Mouse (Mus musculus): Measurements from ENCODE around the gene Adgrg6. TPM values are rescaled to one million over a fixed set of nuclear protein-coding genes. Genes with fewer than 3 reads are reported as not detected.

Gene Adgrg6
- polyA plus RNA-seq, 1 experiment, result 2.5 TPM

DNA sequence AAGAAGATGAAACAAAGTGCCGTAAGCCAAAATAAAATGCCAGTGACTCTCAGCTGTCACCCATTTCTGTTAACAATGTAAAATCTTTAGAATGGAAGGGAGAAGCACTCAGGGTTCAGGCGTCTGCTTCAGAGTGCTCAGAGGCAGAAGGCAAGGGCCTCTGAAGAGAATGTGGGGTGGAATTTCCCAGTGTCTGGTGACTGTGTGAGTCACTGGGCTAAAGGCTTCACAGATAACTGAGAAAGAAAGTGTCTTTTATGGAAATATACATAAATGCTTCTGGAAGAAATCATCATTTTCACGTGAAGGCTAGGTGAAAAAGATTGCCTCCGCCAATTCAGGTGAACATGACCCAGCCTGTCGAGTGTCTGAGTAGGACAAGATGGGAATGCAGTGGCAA, 159.9 kb downstream of the Adgrg6 start:
- TF ChIP-seq CTCF (IDR thresholded peaks at IDR 0.05; ENCODE audit: borderline replicate concordance, extremely low read depth, insufficient read depth, insufficient read length), result no peak
- TF ChIP-seq POLR2A (IDR thresholded peaks at IDR 0.05; ENCODE audit: borderline replicate concordance, extremely low read depth, insufficient read depth, insufficient read length, poor library complexity, severe bottlenecking), result no peak
- no peak for DNase-seq (ENCODE audit: low read depth)

GRCm38 (mm10) chr10:14365065-14365589, 180.3 kb downstream of the Adgrg6 start:
- DNase-seq (ENCODE audit: low read depth), result no peak
- TF ChIP-seq POLR2A (IDR thresholded peaks at IDR 0.05; ENCODE audit: borderline replicate concordance, extremely low read depth, insufficient read depth, insufficient read length, poor library complexity, severe bottlenecking) (no peak), CTCF (IDR thresholded peaks at IDR 0.05; ENCODE audit: borderline replicate concordance, extremely low read depth, insufficient read depth, insufficient read length) (no peak)

- TF ChIP-seq POLR2A (IDR thresholded peaks at IDR 0.05; ENCODE audit: borderline replicate concordance, extremely low read depth, insufficient read depth, insufficient read length, poor library complexity, severe bottlenecking) (no peak), CTCF (IDR thresholded peaks at IDR 0.05; ENCODE audit: borderline replicate concordance, extremely low read depth, insufficient read depth, insufficient read length) (no peak)
- DNase-seq (ENCODE audit: low read depth), result no peak
Measured at GRCm38 (mm10) chr10:14363226-14363625, 182.2 kb downstream of the Adgrg6 start.

DNA sequence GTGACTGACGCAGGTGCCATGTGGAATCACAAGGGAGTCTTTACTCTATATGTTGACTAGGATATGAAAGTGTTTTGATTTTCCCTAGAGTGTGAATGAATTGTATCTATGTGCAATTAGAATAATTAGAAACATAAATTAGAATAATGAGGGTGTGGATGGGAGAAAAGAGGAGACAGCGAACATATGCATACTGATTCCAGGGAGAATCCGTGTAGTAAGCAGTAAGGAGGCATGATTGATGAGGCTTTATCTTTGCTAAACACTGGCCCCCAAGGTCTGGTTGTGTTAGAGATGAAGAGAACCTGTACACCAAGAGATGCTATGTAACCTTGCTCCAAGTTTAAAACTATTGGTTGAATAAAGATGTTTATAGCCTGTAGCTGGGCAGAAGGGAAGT, 187.2 kb downstream of the Adgrg6 start:
- no peak for TF ChIP-seq POLR2A (IDR thresholded peaks at IDR 0.05; ENCODE audit: borderline replicate concordance, extremely low read depth, insufficient read depth, insufficient read length, poor library complexity, severe bottlenecking)
- TF ChIP-seq CTCF (IDR thresholded peaks at IDR 0.05; ENCODE audit: borderline replicate concordance, extremely low read depth, insufficient read depth, insufficient read length), result no peak
- no peak for DNase-seq (ENCODE audit: low read depth)

Other genes starting within 250 kb of the Adgrg6 start
- 127 and 159 TPM in 2 replicates for gene Vta1, start 159.9 kb upstream of the Adgrg6 start, polyA plus RNA-seq (2012; rRNA removed)
- 1.1 and 1.2 TPM in 2 replicates for gene Nmbr, start 159.9 kb upstream of the Adgrg6 start, polyA plus RNA-seq (2012; rRNA removed)
- gene Gje1, start 172.6 kb upstream of the Adgrg6 start, polyA plus RNA-seq (2012; rRNA removed), result not detected in 2 replicates

Measured in brain, embryonic 14.5 days (tissue).